Mouse (Mus musculus): ENCODE measurements around the gene Gas8.
"Not testable (repeated sequence)": the region's sequence is repeated elsewhere in the genome, so short reads cannot be mapped to it uniquely, and the experiment has no call there.

Gas8 gene

DNA sequence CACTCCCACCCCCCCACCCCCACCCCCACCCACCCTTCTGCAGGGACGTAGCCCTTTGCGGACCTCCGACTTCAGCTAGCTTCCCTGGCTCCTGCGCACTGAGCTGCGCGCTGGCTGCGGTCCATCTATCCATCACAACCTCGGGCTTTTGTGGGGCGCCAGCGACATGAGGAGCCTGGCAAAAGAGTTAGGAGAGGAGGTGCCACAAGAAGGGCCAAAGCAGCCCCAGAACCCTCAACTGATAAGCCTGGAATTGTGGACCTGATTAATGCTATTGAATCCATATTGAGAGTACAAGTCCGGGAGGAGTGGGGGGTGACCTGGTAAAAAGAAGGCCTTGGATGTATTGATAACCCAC, 3.1 kb upstream of the Gas8 start:
- no peak for DNase-seq (ENCODE audit: low spot score)

DNA sequence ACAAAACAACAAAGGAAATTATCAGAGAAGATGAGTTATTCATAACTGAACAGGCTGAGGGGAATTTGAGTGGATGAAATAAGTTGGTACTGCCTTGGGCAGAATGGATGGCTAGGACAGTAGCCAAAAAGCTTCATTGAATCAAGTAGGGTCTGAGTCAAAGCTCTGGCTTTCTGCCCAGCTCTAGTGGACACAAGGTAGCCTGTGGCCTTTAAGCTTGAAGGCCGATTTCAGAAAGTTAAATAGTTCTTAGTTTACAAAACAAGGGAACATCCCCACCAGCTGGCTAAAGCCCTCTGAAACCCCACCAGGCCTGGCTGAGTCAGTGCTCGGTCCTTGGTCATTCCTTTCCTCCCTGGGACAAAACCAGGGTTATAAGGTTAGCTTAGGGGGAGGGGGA, 2.0 kb upstream of the Gas8 start:
- no peak for DNase-seq (ENCODE audit: low spot score)

DNA sequence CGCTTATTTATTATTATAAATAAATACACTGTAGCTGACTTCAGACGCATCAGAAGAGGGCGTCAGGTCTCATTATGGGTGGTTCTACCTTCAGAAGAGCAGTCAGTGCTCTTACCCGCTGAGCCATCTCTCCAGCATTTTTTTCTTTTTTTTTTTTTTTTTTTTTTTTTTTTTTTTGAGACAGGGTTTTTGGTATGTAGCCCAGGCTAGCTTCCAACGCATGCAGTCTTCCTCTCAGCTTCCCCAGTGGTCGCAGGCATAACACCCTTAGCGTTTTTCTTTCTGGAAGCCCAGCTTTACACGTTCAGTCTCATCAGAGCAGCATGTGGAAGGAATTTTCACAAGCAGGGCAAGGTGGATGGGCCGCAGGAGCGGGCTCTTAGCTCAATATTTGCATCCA, 462 bp upstream of the Gas8 start:
- DNase-seq (ENCODE audit: low spot score): no peak

DNA sequence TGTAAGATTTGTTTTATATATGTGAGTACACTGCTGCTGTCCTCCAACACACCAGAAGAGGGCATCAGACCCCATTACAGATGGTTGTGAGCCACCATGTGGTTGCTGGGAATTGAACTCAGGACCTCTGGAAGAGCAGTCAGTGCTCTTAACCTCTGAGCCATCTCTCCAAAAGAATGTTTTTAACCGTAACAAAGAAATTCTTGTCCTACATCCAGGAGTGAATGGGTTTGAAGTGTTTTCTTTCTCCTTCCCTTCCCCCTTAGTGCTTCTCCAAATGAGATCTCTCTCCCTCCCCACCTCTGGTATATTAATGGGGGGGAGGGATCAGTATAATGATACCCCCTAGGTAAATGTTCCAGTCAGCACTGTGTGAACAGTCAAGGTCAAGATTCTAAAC, 1.4 kb downstream of the Gas8 start:
- not testable (repeated sequence) for DNase-seq (ENCODE audit: low spot score)

DNA sequence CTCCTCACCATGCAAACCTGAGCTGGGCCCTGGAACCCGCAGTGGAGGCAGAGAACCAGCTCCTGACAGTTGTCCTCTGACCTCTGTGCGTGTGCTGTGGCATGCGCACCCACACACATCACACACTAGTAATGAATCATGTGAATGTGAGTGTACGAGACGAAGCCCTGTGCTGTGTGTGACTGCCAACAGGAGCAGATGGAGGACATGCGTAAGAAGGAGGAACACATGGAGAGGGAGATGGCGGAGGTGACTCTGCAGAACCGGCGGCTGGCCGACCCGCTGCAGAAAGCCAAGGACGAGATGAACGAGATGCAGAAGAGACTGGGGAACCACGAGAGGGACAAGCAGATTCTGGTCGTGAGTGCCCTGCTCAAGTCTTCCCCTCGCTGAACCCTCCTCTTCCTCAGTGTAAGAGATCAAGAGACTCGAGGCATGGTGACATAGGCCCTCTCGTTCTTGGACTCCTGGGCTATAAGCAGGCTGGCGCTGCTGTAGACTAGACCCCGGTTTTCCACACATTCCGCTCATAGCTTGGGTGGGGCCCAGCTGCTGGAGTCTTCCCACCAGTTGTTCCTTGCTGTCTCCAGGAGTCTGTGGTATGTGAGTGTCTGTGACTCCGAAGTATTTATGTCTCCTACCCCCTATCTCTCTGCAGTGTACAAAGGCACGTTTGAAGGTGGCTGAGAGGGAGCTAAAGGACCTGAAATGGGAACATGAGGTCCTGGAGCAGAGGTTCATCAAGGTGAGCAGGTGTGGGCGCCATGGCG, 9.3 kb downstream of the Gas8 start:
- no peak for DNase-seq (ENCODE audit: low spot score)

DNA sequence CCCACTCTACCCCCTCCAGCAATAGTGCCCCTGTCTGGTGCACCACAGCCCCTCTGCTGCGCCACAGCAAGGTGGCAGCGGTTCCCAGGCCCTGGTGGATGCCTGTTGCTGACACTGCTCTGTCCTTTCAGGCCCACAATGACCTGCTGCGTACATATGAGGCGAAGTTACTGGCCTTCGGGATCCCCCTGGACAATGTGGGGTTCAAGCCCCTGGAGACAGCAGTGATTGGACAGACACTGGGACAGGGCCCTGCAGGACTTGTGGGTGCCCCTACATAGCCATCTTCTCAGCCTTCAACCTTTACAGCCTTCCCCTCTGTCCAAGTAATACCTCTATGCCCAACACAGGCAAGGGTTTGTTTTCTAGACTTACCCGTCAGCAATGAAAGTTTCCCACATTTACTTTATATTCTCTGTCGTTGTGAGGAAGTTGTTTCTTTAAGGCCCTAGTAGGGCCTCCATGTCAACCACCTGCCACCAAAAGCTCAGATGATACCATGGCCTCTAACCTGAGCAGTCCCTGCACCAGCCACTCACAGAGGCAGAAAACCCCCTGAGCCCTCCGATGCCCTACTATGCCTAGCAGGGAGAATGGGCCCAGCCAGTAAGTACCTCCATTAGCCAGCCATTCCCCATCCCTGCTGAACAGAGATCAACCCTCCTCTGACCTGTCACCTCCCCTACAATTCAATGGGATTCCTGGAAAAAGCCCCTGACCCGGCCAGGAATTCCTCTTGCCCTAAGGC, 17.8 kb downstream of the Gas8 start:
- DNase-seq (ENCODE audit: low spot score): no peak

DNA sequence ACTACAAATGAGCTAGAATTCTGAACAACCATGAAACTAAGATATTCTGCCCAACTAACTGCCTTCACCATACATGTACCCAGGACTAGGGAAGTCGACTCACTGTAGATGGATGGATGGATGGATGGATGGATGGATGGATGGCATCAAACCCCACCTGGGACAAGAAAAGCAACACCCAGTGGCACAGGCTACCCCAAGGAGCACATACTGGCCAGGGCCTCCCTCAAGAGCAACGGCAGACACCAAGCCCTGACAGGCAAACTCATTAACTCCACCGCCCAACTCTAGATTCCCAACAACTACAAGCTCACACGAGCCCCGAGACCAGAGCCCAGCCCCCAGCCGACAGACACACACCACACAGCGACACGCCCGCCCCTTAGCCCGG, 18.4 kb downstream of the Gas8 start:
- DNase-seq (ENCODE audit: low spot score): no peak

DNA sequence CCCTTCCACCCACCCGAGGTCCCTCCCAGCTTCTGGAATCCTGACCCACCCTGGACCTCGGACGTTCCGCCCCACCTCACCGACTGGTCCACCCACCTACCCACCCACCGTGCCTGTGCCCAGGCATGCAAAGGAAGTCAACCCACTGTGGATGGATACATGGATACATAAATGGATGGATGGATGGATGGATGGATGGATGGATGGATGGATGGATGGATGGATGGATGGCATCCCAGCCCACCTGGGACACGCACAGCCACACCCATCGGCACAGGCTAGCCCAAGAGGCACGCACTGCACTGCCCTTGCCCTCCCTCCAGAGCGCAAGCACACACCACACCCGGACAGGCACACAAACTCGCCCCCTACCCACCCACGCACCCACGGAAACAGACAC, 19.0 kb downstream of the Gas8 start:
- not testable (repeated sequence) for DNase-seq (ENCODE audit: low spot score)

DNA sequence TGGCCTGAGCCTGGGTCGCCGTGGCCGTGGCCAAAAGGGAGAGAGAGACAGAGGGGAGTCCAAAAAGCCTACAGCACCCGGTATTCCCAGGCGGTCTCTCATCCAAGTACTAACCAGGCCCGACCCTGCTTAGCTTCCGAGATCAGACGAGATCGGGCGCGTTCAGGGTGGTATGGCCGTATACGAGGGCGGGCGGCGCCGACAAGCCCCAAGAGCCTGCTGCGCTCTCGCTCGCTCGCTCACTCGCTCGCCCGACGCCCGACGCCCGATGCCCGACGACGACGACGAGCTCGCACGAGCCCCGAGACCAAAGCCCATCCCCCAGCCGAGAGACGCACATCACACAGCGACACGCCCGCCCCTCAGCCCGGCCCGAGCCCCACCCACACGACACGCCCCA, 45.6 kb downstream of the Gas8 start:
- DNase-seq (ENCODE audit: low spot score): not testable (repeated sequence)

DNA sequence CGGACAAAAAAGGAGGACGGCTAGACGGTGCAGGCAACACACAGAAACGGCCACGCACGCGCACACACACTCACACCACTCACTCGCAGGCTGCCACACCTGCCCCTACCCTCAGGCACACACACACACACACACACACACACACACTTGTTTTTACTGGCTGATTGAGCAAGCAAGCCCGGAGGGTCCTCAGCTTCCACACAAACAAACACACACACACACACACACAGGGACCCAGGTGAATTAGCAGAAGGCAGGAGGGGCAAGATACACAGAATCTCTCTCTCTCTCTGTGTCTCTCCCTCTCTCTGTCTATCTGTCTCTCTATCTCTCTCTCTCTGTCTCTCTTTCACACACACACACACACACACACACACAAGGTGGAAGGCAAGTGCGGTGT, 56.8 kb downstream of the Gas8 start:
- DNase-seq (ENCODE audit: low spot score): not testable (repeated sequence)

Measured in layer of hippocampus, adult 9-10 months (tissue).